Mouse (Mus musculus) spleen, embryonic (tissue): ENCODE results near the gene Itgav.

Experiments used
- CTCF ChIA-PET: fragments of 350-600 bp; sonication (Branson Sonifier 250); formaldehyde crosslinking; loops from one replicate; lab custom pipeline; 2022; lab: Charles Lee

Gene Itgav

DNA sequence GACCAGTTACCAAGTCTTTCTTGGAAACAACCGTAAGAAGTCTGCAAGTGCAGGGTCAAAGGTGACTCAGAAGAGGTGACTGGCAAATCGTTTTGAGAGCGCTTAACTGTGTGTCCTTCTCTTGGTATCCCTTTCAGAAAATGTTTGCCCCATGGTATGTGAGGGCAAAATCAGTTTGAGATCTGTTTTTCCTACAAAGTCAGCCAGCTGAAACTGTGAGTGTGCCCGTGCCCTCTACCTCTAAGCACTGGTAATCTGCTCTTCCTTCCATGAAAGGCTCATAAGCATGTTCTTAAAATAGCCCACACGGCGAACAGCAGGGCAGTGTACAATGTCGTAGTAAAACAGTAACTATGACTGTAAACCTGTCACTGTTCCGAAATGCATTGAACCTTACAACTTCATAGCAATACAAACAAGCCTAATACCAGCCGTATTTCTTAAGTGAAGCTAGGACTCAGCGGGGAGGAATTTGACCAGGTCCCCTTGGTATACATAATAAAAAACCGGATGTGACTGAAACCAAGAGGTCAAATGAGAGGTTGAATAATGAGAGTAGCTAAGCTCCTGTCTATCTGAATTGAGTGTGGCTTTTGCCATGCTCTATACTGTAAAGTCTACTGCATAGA lies 14.2 kb upstream of the Itgav start:
- CTCF ChIA-PET, result interaction anchor here (0.8 kb wide), 1 partner anchor 14 kb away, joined by 3 read pairs; the partner anchor contains the start of gene Itgav

DNA sequence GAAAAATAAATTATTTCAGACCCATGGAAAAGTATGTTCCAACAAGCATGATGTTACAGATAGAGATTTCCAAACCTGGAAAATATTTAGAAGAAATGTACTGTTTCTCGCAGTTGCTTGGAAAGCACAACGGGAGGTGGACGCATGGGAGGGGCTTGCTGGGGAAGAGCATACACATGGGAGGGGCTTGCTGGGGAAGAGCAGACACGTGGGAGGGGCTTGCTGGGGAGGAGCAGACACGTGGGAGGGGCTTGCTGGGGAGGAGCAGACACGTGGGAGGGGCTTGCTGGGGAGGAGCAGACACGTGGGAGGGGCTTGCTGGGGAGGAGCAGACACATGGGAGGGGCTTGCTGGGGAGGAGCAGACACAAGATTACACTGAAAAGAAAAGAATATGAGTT lies 10.9 kb upstream of the Itgav start:
- CTCF ChIA-PET, result interaction anchor here (0.8 kb wide), 1 partner anchor 720 kb away, joined by 6 read pairs; no protein-coding TSS in a partner anchor

DNA sequence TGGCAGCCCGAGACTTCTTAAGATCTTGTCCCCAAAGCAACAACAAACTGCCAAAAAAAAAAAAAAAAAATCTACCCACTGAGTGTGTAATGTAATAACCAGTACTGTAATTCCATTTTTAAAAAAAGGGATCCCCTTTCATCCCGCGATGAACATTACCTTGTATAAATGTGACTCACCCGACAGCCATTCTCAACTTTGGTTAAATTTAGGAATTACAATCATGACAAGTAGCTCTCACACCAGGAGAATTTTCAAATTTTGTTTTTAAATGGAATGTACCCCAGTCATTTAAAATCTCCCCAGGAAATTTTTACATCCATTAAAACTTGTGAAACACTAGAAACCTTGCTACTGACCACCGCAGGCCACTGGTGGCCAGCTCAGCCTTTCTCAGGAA lies 10.3 kb upstream of the Itgav start:
- CTCF ChIA-PET, result interaction anchor here (0.8 kb wide), 1 partner anchor 720 kb away, joined by 6 read pairs; no protein-coding TSS in a partner anchor

DNA sequence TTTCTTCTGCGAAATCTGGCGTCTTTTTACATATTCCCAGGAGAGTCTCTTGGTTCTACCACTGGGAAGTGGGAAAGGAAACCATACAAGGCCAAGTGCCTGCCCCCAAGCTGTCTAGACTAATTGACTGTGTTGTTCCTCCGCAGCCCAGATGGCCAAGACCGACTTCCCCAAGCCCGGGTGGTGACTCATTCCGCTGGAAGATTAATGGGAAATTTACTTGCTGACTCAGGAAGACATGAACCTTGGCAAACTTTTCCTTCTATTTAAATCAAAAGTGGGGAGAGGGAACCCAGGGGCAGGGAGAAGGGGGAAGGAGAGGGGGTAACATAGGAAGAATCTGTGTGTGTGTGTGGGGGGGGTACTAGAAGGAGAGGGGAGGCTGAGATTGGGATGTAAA lies 9.4 kb upstream of the Itgav start:
- CTCF ChIA-PET, result no interaction called here

DNA sequence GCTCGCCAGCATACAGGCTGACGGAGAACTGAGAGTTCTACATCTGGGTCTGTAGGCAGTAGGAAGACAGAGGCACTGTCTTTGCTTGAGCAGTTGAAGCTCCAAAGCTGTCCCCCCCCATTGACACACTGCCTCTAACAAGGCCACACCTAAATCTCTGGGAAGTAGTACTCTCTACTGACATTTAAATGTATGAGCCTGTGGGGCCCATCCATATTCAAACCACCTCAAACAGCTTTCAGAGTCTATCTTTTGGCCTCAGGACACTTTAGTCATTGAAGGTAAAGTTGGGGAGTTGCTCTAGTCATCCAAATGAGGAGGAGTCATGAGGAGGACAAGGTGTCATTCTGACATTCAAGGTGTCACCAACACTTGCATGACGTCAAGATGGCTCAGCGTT lies 5.9 kb upstream of the Itgav start:
- CTCF ChIA-PET, result no interaction called here

DNA sequence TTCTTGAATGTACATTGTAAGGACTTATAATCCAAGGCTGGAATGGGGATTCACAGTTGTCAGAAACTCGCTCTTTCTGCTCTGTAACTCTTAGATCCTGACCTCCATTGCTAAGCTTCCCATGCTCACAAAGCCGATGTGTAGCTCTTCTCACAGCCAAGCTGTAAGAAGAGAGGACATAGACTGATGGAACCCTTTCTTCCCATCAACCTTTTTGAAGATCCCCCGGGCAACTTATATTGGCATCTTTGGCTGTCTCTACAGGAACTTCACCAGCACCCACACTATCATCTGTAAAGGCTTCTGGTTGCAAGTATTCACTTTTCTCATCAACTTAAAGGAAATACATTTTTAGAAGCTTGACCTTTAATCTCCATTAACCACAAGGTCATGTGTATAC lies 2.6 kb upstream of the Itgav start:
- CTCF ChIA-PET, result interaction anchor here (0.5 kb wide), 1 partner anchor 218 kb away, joined by 6 read pairs; no protein-coding TSS in a partner anchor

DNA sequence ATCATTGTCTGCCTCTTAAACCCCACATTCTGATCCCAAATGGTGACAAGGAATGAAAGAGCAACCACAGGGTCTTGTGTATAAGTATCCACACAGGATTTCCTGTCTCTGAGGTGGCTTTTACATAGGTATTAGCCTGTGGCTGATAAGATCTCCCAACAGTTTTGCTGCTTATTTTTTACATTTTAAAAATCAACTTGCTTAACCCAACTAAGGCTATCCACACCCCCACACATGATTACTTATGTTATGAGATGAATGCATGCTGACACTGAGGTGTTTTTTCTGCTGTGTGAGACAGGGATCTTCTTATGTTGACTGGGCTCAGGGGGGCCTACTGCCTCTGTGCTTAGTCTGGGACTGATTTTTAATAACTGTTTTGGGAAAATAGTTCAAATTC lies 1.3 kb upstream of the Itgav start:
- CTCF ChIA-PET, result no interaction called here

DNA sequence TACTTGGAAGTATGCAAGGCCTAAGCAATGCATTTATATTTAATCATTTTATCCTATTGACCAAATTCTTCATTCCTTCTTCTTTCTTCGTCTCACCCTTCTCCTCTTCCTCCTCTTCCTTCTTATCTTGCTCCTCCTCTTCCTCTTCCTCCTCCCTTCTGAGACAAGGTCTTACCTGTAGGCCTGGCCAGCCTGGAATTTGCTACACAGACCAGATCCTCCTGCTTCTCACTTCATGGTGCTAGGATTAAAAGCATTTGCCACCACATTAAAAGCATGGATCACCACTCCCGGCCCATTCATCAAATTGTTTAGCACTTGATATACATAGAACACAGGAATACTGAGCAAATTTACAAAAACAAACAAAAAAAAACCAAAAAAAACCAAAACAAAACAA lies 851 bp upstream of the Itgav start:
- CTCF ChIA-PET, result interaction anchor here (1.0 kb wide), 1 partner anchor 13 kb away, joined by 3 read pairs; no protein-coding TSS in a partner anchor

DNA sequence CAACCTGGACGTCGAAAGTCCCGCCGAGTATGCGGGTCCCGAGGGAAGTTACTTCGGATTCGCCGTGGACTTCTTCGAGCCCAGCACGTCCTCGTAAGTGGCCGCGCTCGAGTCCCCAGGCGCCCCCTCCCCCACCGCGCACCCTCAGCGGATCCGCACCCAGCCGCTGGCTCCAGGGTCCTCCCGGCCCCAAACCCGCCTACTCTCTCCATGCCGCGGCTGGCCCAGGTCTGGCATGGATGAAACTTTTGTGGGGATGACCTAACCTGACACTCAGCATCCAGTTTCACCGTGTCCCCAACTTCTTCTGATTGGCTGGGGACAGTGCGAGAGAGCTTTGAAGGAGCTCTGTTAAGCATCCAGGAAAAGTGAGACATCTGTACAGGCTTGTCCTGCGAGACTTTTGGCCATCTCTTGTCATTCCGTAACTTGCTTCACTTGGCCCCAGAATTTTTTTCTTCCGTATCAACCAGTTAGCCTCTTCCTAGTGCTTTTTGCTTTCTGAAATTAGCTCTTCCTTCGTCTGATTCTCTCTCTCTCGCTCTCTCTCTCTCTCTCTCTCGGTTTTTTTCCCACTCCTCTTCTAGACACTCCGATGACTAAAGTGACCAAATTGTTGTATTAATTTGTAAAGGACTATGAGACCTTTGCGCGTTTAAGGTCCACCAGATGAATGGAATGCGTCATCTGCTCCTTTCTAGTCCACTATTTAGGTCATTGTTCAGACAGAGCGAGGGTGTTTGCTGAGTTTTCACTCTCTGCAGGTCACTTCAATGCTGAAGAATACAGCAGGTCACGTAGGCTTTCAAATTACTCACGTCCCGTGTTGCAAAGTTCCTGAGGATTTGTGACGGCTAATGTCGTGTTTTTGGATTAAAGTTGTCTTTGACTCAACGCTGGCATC lies 882 bp downstream of the Itgav start:
- CTCF ChIA-PET, result no interaction called here

DNA sequence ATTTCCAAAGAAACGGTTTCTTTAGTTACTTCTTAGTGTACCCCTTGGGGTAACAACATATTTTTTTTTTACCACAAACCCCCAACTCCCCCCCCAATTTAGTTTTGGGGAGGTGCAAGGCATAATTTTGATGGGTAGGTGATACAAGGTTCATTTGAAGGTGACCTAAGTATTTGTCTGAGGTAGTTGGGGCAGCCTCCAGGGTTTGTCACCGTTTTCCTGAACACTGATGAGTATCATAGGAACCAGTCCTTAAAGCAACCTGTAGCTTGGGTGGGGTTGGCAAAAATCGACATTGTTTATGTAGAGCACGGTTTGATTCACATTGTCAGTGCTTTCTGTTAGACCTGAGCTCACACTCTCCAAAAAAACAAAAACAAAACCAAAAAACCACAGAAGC lies 1.6 kb downstream of the Itgav start:
- CTCF ChIA-PET, result no interaction called here

DNA sequence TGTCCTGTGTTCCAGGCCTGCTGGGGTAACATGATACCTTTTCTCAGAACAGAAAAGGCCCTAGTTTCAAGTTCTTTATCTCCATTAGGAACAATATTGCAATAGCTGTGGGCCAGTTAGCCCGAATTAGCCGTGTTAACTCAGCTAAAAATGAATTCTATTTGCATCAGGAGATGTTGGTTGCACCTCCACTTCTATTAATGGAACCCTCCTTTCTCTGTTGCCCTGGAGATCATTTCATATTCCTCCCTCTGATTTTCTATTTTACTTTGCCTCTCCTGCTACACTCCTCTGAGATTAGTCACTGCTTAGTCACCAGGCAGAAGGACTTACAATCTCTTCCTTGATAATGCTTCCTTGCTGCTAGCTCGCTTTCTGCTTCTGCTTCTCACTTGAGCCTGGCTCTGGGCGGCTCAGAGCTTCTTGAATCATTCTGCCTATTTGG lies 4.1 kb downstream of the Itgav start:
- CTCF ChIA-PET, result no interaction called here

DNA sequence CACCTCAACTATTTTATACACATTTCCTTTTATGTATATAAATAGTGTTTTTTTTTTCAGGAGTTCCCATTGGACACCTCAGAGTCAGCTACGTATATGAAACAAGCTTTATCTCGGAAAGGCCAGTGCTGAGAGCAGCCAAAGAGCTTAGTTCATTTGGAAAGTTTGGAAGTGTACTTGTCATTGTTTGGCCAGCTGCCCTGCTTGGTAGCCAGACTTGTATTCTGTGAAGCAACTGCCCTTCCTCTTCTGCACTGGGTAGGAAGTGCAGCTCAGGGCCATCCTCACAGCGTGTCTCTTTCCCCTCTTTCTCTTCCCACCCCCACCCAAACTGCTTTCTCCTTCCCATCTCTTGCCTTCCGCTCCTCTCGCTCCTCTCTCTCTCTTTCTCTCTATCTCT lies 5.1 kb downstream of the Itgav start:
- CTCF ChIA-PET, result no interaction called here

DNA sequence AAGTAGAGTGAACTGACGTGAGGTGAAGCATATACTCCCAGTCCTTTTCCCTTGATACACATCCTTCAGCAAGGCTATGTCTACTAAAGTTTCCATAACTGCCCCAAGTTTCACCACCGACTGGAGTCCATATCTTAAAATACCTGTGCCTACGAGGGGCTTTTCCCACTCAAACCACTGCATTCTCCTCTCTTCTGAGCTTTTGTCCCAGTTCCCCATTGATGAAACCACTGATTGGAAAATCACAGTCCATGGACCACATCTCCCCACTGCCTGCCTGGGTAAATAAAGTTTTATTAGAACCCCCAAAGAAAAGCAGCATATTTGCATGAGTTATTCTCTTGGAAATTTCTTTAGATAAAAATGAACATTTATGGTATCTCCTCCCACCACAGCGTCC lies 8.7 kb downstream of the Itgav start:
- CTCF ChIA-PET, result no interaction called here

DNA sequence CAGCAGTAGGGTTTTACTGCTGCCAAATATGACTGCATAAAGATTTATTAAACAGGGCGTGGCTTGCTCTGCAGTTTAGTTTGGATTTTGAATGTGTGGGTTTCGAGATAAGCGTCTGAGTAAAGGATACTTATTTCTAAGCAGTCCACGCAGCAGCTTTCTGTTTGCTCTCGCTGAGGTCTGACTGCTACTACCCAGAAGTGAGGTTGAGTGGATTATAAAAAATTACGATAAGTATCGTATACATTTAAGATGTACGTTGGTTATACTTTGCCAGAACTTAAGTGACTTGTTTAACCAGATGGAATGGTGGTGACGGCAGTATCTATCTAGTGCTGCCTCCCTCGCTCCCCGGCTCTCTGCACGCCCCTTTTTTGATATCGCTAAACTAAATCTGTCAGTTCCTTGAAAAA lies 9.8 kb downstream of the Itgav start:
- CTCF ChIA-PET, result no interaction called here

DNA sequence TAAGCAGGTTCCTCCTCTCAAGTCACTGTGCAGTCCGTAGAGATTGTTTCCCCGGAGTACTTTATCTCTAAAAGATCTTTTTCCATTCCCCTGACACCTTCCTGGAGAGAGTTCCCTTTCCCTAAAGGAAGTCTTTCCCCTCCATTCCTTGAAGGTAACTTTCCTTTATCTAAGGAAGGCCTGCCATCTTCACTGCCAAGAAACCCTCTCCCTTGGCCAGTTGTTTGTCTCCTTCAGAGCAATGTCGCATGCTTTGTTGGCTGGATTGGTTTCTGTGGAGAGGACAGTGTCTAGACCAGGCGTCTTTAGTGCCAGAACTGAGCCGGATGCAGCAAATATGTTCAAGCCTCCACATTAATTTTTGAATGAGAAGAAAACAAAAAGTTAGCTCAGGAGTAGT lies 11.1 kb downstream of the Itgav start:
- CTCF ChIA-PET, result interaction anchor here (0.7 kb wide), 1 partner anchor 34 kb away, joined by 3 read pairs; no protein-coding TSS in a partner anchor

DNA sequence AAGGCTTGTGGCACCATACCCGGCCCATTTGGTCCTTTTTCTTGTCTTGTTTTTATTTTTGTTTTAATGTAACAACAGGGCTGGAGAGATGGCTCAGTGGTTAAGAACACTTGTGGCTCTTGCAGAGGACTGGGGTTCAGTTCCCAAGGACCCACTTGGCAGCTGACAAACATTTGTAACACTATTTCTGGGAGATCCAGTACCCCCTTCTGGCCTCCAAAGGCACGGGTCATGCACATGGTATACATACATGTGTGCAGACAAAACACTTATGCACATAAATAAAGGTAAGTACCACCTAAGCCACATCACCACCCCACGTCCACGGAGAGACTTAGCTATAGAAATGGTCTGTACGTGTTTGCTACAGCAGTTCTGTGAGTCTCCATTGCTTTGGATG lies 12.6 kb downstream of the Itgav start:
- CTCF ChIA-PET, result no interaction called here

DNA sequence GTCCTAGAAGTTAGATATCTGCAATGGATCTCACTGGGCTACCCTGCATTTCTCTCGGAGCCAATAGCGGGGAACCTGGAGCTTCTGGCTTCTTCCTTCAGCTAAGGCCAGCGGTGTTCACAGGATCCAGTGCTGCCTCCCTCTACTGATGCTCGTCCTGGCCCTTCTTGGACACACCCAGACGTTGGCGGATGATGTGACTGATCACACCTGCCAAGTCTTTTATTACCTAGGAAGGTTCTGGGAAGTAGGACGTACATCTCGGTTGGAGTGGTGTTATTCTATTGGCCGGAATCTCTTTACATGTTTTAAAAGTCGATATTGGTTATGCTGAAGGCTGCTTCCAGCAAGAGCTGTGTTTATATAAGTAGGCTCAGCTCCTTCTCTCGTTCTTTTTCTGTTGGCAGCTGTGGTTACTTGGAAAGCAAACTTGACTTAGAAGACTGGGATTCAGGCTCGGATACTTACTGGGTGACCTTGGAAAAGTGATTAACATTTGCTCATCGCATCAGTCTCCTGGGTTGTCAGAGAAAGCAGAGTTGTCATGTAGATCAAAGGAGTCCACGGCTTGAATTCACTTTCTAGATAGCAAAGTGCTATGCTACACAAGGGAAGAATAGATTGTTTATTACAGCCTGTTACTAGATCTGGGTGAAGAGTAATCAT lies 14.5 kb downstream of the Itgav start:
- CTCF ChIA-PET, result interaction anchor here (1.1 to 1.4 kb wide), 2 partner anchors 15 kb away, joined by 3 to 5 read pairs; partner anchors contain the start of gene Itgav

DNA sequence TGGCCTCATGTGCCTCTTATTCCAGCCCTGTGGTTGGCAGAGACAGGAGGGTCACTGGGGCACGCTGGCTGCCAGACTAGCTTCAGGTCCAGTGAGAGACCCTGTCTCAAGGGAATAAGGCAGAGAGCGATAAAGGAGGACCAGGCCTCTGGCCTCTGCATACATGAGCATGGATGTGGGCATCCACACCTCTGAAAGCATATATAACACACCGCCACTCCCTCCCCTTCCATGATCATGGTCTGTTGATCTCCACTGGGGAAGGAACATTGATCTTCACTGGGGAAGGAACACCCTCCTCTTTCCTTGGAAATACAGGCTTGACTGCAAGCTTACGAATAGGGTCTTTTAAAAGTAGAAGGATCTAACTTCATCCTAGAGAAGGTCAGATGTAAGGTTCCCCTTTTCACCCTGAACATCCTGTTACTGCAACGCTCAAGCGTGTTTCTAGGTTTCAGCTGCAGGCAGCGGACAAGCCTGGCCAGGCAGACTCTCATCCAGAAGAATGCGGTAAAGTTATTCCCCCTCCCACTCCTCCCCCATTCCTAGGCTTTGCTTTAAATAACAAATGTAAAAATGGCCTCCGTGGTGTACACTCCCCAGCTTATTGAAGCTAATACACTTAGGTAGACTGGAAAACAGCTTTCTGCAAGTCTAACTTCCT lies 15.4 kb downstream of the Itgav start:
- CTCF ChIA-PET, result interaction anchor here (1.1 to 1.4 kb wide), 2 partner anchors 14 to 15 kb away, joined by 3 to 5 read pairs; partner anchors contain the start of gene Itgav

DNA sequence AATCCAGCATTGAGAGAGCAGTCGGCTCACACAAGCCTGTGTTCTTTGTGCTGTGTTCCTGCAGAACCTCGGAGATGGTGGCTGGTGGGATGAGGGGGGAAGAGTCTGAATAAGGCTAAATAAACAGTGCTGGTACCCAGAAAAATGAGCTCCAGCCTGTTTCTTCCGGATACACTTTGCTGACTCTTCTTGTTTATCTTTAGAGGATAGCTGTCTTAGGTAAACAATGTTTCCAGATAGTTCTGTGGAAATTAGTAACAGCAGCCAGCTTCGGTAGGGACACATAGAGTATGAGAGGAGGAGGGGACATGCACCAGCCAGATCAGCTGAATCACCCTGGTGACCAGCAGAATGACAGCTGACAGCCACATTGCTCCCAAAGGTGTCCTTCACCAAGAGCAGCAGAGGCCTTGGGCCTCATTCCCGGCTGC lies 16.4 kb downstream of the Itgav start:
- CTCF ChIA-PET, result no interaction called here

DNA sequence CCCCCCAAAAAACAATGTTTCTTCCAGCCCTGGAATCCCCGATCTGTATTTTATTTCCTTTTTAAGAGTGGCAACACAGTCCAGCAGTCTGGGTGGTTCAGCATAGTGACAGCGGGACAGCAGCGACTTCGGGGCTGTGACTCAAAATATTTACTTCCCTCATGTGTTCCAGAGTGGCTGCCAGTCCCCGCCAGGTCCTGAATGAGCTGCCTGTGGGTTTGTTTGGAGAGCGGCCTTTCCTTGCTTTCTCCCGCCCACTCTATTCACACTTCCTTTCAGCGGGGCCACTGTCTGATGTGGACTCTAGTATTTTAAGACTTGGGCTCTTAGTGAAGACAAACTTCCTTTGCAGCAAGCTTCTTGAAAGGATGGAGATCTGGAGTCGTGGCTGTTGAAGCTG lies 18.0 kb downstream of the Itgav start:
- CTCF ChIA-PET, result no interaction called here

DNA sequence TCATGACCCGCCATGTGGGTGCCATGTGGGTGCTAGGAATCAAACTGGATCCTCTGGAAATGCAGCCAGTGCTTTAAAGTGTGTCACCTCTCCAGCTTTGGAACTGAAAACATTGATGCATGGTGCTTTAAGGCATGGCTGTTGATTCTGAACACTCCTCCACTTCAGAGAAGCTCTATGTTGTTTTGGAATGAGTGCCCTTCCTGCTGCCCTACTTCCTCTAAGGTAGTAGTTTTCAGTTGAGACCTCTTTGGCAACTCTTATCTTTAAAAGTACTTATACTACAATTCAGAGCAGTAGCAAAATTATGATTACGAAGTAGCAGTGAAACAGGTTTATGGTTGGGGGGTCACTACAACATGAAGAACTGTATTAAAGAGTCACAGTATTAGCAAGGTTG lies 18.6 kb downstream of the Itgav start:
- CTCF ChIA-PET, result no interaction called here
